Mouse (Mus musculus) left cerebral cortex, postnatal 10 days (tissue): Measurements from ENCODE around the gene Mansc4. TPM values are rescaled to one million over a fixed set of nuclear protein-coding genes. Genes with fewer than 3 reads are reported as not detected.

ENCODE experiments used
- DNase-seq, 2 experiments: peaks; one replicate each; pipeline ENCODE4 v3.0.0; 2021 to 2022; ENCODE audit warnings: low spot score in 2 of 2, mixed read lengths in 1 of 2; ENCODE audit errors: extremely low spot score in 1 of 2
- intact Hi-C: fragments of 180-260 bp; cut with DNase I; formaldehyde crosslinking; loops from one replicate; pipeline ENCODE4 v1.15.1; 2025
- total RNA-seq, 2 experiments: library from RNA; stranded (reverse); gene quantifications; 2 replicates each; pipeline ENCODE4 v1.2.3; 2021

Mansc4 gene
- total RNA-seq: under 1 TPM; 0.41 to 0.45 TPM

DNA sequence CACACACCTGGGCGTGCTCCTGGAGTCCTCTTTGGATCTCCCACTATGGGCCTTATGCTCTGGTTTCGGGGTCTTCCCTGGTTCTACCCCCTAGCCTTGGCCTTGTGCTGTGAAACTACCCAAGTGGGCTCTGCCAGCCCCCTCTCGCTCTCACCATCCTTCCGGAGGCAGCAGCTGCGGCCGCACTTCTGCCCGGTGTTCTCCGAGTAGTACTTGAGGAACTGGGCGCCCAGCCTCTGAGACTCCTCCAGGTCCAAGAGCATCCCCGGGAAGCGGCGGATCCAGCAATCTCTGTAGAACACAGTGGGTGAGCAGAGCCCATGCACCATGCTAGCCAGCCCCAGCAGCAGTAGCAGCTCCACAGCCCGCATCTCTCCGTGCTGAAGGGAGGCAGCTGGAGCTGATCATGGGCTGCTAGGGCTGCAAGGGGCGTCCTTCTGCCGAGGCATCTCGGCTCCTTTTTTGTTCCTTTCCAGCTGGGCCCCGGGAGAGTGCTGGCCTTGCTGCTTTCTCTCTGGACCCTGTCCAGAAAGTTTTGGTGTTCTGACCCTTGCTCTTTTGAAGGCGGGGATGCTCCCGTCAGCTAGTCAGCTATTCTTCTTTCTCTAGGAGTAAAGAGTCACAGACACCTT lies at the start of gene Mansc4:
Mansc4 (minus strand) TSS at position 439 of the 632 bp plus-strand sequence.
- intact Hi-C loops: no loop called here
- DNase-seq: peak in 1 of 2 experiments; percentile 40

GRCm38 (mm10) chr6:147127239-147127638 lies 40.4 kb upstream of the Mansc4 start:
- no peak for DNase-seq

GRCm38 (mm10) chr6:147121320-147121719 lies 34.5 kb upstream of the Mansc4 start:
- intact Hi-C loops: no loop called here
- peak in 1 of 2 experiments; percentile 37 for DNase-seq

More at GRCm38 (mm10) chr6:147127239-147127638, 40.4 kb upstream of the Mansc4 start:
- intact Hi-C loops: no loop called here

DNA sequence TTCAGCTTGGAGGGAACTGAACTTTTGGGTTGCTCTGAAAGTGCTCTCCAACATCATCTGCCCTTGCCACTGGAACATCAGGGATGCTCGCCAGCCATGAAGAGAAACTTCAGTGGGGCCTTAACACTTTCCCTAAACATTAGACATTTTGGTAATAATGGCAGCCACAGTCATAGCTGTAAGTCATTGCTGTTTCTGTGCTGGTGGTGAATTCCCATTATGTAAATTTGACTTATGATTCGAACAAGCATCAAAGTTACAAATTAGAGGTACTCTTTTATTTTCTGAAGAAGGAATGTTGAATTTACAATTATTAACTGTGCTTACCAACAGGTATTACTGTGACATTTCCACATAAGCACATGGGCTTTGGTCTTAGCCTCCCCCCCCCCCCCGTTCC lies 31.4 kb upstream of the Mansc4 start:
- no peak for DNase-seq
- intact Hi-C loops: no loop called here

GRCm38 (mm10) chr6:147117764-147118163 lies 30.9 kb upstream of the Mansc4 start:
- DNase-seq: no peak
- intact Hi-C loops: no loop called here

DNA sequence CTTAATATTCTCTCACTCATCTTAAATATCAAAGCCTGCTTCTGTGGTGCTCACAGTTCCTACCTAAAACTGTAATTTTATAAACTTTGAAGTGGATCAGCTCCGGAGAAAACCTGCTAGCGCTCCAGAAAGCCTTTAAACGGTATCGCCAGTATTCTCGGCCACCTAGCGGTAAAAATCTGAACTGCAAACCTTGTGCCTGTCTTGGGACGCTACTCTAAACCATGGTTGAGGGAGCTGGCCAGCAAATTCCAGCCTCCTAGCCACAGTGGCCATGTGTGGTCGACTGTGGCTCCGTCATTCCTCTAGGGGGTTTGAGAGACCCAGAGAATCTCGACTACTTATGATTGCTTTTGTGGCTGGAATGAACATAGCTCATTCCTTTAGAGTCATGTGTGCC lies 29.7 kb upstream of the Mansc4 start:
- DNase-seq: peak; percentile 69 to 86
- intact Hi-C loops: no loop called here

- intact Hi-C loops: no loop called here
- no peak for DNase-seq
Observed at GRCm38 (mm10) chr6:147109283-147109682, 22.5 kb upstream of the Mansc4 start.

DNA sequence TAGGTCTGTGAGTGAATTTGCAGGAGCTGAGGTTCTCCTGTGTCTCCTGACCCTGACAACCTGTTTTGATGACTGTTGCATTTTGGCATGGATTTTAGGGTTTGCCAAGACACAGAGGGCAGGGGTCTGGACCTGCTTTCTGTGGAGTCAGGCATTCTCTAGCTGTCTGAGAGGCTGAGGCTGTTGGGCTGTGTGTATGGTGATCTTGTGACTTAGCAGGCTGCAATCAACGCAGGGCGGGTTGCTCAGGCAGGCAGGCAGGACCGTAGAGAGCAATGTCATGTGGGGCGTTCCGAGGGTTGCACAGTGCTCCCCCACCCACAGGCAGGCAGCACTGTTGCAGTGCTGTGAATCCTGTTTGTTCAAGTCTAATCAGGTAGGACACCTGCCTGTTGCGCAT lies 19.9 kb upstream of the Mansc4 start:
- intact Hi-C loops: no loop called here

GRCm38 (mm10) chr6:147105529-147105928 lies 18.7 kb upstream of the Mansc4 start:
- intact Hi-C loops: no loop called here
- DNase-seq: peak in 1 of 2 experiments; percentile 4

More for the DNA sequence above, 19.9 kb upstream of the Mansc4 start:
- peak in 1 of 2 experiments; percentile 8 for DNase-seq

DNA sequence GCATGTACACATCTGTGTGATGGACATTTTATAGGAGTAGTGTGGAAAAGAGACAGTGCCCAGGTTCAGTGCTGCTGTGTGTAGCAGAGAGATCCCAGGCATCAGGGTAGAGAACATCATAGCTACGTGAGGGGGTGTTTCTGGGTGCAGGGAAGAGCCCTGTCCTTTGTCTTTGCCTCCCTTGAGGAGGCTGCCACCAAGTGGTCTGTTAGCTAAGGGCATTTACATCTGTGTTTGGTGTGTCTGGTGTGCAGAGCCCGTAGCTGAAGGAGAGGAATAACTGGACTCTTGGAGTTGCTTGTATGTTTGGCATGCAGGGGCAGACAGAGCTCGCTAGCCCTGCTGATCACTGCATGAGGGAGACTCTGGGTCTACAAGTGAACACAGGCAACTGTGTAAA lies 15.5 kb upstream of the Mansc4 start:
- DNase-seq: no peak
- intact Hi-C loops: no loop called here

DNA sequence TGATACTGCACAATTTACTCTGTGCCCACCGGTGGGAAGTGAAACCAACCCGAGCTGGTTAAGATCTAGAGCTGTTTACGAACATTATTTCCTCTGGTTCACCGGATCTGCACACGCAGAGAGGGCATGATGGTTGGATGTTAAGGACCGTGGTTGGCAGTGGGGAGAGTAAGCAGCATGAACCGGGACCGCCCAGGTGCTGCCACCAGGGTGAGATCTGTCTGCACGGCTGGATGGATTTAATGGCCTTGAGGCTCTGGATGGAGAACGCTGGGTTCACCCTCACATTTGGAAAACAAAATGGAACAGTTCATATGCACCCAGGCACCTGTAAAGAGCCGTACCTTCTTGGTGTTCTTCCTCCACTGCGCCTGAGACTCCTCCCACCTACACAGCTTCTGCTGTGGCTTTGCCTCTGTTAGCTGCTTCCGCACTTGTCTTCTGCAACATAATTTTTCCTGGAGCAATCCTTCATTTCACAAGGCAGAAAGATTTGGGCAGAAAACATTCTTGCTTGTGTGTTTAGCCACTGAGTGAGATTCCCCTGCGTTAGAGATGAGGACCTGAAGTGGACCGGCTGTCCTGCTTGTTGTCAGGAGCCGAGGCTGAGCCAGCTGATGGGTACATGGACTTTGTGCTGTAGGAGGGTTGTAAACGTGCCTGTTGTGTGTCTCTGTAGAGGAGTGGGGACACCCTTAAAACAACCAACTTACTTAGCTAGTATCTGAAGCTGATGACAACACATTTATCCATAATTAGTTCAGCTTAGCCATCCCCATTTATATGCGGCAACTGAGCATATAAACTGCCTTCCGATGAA lies 12.8 kb upstream of the Mansc4 start:
- no peak for DNase-seq
- intact Hi-C loops: loop anchor here (10.0 kb wide), 1 partner anchor 275 kb away; no protein-coding TSS in a partner anchor

- DNase-seq: no peak
- intact Hi-C loops: loop anchor here (10.0 kb wide), 1 partner anchor 273 kb away; no protein-coding TSS in a partner anchor
Observed at GRCm38 (mm10) chr6:147097346-147097929, 10.6 kb upstream of the Mansc4 start.

GRCm38 (mm10) chr6:147096934-147097333 lies 10.1 kb upstream of the Mansc4 start:
- DNase-seq: no peak
- intact Hi-C loops: loop anchor here (10.0 kb wide), 1 partner anchor 272 kb away; no protein-coding TSS in a partner anchor

DNA sequence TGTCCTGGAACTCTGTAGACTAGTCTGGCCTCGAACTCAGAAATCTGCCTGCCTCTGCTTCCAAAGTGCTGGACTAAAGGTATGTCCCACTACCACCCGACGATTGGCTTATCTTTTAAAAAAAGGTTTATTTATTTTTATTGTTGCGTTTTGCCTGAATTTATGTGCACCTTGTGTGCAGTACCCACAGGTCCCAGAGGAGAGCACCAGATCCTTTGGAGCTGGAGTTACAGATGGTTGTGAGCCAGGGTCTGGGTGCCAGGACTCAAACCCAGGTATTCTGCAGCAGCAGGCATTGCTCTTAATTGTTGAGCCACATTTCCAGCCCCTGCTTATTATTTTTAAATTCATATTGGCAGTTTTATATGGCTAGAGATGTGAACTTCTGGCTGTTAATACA lies 9.3 kb upstream of the Mansc4 start:
- intact Hi-C loops: loop anchor here (10.0 kb wide), 1 partner anchor 271 kb away; no protein-coding TSS in a partner anchor
- no peak for DNase-seq

GRCm38 (mm10) chr6:147094771-147095170 lies 7.9 kb upstream of the Mansc4 start:
- DNase-seq: no peak
- intact Hi-C loops: loop anchor here (10.0 kb wide), 1 partner anchor 270 kb away; no protein-coding TSS in a partner anchor

- intact Hi-C loops: loop anchor here (10.0 kb wide), 1 partner anchor 267 kb away; no protein-coding TSS in a partner anchor
- DNase-seq: peak in 1 of 2 experiments; percentile 59
Observed at GRCm38 (mm10) chr6:147092136-147092535, 5.3 kb upstream of the Mansc4 start.

GRCm38 (mm10) chr6:147091136-147092120 lies 4.6 kb upstream of the Mansc4 start, which contains the start of gene Klhl42:
Klhl42 (plus strand) TSS chr6:147091379.
- intact Hi-C loops: loop anchor here (10.0 kb wide), 1 partner anchor 267 kb away; no protein-coding TSS in a partner anchor
- DNase-seq: peak; percentile 52 to 87

- DNase-seq: no peak
- intact Hi-C loops: loop anchor here (10.0 kb wide), 1 partner anchor 265 kb away; no protein-coding TSS in a partner anchor
Observed at GRCm38 (mm10) chr6:147090191-147090590, 3.4 kb upstream of the Mansc4 start.
